Mouse (Mus musculus): ENCODE measurements around the gene Ppip5k1.
"Not testable (repeated sequence)": the region's sequence is repeated elsewhere in the genome, so short reads cannot be mapped to it uniquely, and the experiment has no call there.

Ppip5k1 gene

DNA sequence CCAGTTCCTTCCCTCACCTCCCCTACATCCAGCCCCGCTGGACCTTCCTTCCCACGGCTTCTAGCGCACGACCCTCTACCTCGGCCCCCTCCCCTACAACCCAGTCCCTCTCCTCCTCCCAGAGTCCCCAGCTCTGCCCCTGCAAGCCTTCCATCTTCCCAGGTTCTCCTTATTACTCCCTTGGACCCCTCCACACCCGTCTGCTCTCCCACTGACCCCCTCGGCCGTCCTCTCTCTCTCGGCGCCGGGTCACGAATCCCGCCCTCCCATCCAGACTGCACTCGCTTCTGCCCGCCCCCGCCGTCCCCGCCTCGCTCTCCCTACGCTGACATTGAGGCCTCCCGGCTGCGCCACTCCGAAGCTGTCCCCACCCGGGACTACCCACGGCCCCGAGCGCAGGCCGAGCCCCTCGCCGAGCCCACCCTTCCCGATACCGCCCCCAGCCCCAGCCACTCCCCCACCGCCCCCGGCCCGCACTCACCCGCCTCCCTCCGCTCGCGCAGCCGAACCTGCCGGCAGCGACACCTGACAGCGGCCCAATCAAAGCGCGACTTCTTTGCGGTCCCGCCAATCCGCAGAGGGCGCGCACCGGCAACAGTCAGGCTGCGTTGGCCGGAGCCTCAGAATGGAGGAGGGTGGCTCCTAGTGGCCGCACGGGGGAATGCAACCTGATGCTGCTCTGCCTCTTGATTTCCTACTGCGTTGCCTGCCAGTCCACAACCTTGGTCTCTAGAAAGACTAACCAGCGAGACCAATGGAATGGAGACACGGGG is at the start of gene Ppip5k1:
Gene Ppip5k1, minus strand, starts transcription at position 577 of the 773 bp plus-strand sequence.
- DNase-seq (ENCODE audit: low read depth, low spot score) = peak; percentile 97

- DNase-seq (ENCODE audit: low read depth, low spot score) = no peak
Observed at GRCm38 (mm10) chr2:121403296-121403695, 48.1 kb upstream of the Ppip5k1 start.

DNA sequence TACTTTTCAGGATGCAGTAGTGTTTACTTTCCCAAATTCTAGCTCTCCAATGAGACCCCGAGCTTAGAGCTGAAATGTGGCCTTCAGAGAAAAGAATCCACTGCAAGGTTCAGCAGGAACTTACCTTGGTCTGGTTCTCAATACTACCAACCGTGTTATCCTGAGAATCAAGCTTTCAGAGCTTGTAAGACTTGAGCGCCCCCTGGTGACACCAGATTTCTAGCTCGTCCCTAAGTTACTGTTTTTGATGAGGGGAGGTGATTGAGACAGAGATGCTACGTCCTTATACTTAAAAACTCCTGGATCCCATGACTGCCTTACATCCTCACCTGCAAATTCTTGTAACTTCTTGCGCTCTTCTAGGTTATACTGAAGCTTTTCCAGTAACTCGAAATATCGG is 41.4 kb upstream of the Ppip5k1 start:
- peak; percentile 78 for DNase-seq (ENCODE audit: low read depth, low spot score)

GRCm38 (mm10) chr2:121386961-121387575 is 31.9 kb upstream of the Ppip5k1 start, which contains the start of gene Strc:
TSS of gene Strc (minus strand) at chr2:121387168.
- not testable (repeated sequence) for DNase-seq (ENCODE audit: low read depth, low spot score)

GRCm38 (mm10) chr2:121374766-121375165 is 19.6 kb upstream of the Ppip5k1 start:
- DNase-seq (ENCODE audit: low read depth, low spot score) = no peak

DNA sequence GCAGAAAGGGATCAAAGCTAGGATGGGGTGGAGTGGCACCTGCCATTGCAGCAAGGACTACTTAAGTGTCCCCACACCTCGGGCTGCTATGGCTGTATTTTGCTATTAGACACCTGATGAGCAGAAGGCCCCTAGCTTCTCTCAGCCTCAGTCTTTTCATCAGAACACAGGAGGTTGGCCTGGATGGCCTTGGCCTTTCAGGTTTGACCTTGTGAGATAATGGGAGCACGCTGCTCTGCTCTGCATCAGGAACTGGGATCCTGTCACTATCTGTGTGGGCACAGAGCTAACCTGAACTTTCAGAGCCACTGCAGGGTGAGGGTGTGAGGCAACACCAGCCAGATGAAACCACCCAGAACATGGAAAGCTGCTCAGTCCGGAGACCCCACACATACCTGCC is 17.1 kb upstream of the Ppip5k1 start:
- DNase-seq (ENCODE audit: low read depth, low spot score) = no peak

- DNase-seq (ENCODE audit: low read depth, low spot score) = no peak
Observed at GRCm38 (mm10) chr2:121370921-121371320, 15.7 kb upstream of the Ppip5k1 start.

- no peak for DNase-seq (ENCODE audit: low read depth, low spot score)
Observed at GRCm38 (mm10) chr2:121368831-121369230, 13.6 kb upstream of the Ppip5k1 start.

- no peak for DNase-seq (ENCODE audit: low read depth, low spot score)
Observed at GRCm38 (mm10) chr2:121363656-121364055, 8.5 kb upstream of the Ppip5k1 start.

GRCm38 (mm10) chr2:121359461-121359860 is 4.3 kb upstream of the Ppip5k1 start:
- no peak for DNase-seq (ENCODE audit: low read depth, low spot score)

- DNase-seq (ENCODE audit: low read depth, low spot score) = peak; percentile 64
Observed at GRCm38 (mm10) chr2:121358381-121358780, 3.2 kb upstream of the Ppip5k1 start.

GRCm38 (mm10) chr2:121357961-121358360 is 2.8 kb upstream of the Ppip5k1 start:
- DNase-seq (ENCODE audit: low read depth, low spot score) = no peak

DNA sequence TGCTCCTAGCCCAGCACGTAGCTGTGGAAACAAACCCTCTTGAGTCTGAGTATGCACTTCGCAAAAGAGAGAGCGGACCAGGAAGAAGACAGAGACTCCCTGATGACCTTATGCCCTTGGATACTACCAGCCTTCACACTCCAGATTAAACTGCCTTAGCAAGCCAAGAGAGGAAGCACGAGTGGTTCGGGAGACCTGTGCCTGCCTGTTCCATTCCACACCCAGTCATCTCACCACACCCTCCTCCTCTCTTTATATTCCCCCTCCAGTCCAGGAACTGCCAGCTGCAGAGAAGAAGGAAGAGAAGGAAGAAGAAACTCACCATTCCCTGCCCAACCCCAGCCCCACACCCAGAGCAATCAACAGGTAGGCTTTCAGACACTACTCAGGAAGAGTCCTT is 2.3 kb upstream of the Ppip5k1 start, which contains the start of gene Ckmt1:
Gene Ckmt1, plus strand, starts transcription at position 221 of the 400 bp plus-strand sequence.
- no peak for DNase-seq (ENCODE audit: low read depth, low spot score)

GRCm38 (mm10) chr2:121354378-121354777 is 818 bp downstream of the Ppip5k1 start:
- no peak for DNase-seq (ENCODE audit: low read depth, low spot score)

DNA sequence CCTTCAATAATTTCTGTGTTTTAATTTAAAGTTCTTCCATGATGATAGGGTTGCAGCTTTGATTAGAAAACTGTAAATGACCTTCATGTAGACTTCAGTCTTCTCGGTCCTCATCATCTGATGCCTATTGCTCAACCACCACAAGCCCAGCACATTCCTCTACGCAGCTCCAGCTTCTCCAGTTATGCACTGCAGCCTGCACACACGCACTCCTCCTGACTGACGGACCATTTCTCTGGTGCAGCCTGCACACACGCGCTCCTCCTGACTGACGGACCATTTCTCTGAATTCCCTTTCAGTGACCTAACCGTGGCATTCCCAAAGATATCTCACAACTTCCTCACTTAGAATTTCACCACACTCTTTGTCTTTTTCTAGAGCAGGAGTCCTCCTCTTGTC is 2.0 kb downstream of the Ppip5k1 start:
- DNase-seq (ENCODE audit: low read depth, low spot score) = no peak

GRCm38 (mm10) chr2:121339057-121339456 is 16.1 kb downstream of the Ppip5k1 start:
- DNase-seq (ENCODE audit: low read depth, low spot score) = no peak

DNA sequence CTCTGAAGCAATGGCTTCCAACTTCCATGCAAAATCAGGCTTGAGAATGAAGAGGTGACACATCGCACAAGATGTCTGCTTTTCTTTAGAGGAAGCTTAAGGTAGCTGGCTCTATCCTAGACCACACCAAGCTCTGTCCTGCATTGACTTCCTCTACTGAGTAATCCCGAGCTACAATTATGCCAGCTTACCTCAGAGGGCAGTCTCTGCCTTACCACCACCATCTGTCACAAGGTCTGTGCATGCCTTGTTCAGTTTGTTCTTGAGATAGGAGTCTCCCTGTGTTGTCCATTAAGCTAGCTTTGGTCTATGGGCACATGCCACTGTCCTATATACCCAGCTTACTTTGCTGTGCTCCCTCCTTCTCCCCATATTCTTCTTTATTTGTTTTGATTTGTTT is 25.7 kb downstream of the Ppip5k1 start:
- no peak for DNase-seq (ENCODE audit: low read depth, low spot score)

DNA sequence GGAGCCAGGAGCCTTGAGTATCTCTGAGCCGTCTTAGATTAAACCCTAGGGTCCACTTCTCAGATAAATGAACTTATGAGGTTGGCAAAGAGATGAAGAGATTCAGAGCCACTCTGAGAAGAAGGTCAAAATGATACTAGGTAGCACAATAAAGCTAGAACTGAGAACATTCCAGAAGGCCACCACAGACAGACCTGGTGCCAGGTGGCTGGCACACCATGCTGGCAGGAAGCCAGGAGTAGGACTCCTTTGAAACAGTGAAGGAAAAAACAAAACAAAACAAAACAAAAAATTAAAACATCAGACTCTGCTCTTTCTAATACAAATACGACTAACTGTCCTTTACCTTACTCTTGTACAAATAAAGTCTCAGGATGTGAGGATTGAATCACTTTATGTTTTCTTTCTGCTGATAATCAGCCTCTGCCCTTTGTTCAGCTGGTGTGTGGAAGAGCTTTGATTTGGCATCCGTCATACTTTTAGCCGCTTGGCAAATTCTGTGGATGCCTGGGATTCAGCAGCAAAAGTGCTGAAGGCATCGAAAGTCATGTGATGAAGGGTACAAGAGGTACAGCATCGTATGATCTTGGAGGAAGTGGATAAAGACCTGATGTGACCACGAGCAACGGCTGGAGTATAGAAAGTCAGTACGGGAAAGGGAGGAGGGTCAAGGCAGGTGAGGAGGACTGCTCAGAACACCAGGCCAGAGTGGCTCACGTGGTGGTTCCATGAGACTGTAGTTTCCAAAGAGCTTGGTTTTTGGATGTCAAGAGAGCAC is 31.3 kb downstream of the Ppip5k1 start:
- no peak for DNase-seq (ENCODE audit: low read depth, low spot score)

DNA sequence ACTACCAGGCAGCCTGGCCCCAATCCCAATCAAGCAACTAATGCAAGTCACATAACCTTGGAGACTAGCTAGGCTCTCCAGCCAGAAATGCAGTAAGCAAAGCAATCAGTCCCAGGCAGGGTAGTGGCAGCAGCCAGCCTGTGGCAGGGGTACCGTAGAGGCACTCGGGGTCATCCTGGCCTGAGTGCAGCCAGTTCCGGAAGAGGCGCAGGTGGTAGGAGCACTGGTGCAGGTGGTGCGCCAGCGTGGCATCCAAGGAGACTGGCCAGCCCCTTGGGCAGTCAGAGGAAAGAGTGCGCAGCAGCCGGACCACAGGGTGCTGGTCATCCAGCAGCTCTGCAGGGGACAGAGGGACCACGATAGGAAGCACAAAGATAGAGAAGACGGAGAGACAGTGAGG is 32.2 kb downstream of the Ppip5k1 start:
- no peak for DNase-seq (ENCODE audit: low read depth, low spot score)

DNA sequence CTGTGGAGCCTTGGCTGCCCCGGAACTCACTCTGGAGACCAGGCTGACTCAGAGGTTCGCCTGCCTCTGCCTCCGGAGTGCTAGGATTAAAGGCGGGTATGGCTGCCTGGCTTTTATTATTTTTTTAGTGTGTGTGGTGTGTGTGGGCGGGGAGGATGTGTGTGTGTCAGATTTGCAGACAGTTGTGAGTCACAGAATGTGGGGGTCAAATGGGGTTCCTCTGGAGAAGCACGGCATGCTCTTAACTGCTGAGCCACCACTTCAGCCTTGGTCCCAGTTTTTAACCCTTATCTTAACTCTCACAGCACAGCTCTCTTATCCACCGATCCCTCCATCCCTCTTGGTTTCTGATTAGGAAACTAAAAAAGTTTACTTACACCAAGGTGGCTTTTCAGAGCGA is 38.9 kb downstream of the Ppip5k1 start:
- DNase-seq (ENCODE audit: low read depth, low spot score) = no peak

GRCm38 (mm10) chr2:121308997-121309416 is 46.2 kb downstream of the Ppip5k1 start:
- no peak for DNase-seq (ENCODE audit: low read depth, low spot score)

GRCm38 (mm10) chr2:121300036-121300435 is 55.2 kb downstream of the Ppip5k1 start:
- no peak for DNase-seq (ENCODE audit: low read depth, low spot score)
